Mouse (Mus musculus) hindbrain, embryonic 16.5 days (tissue): ENCODE measurements around the gene Micall2. TPM values are rescaled to one million over a fixed set of nuclear protein-coding genes. Genes with fewer than 3 reads are reported as not detected.
A peak's percentile ranks its signal among the peaks of the same experiment; 100 is the strongest.

Experiments
- ATAC-seq: fragments of 200-750 bp; cut with Nextera tagmentation; 2 replicates; pipeline ENCODE4 v1.8.0; 2017; ENCODE audit warnings: moderate TSS enrichment, moderate library complexity
- H3K27ac ChIP-seq: fragments of 300-500 bp; sonication (generic); 2 replicates; pipeline ENCODE4 v1.5.1; 2014; ENCODE audit warnings: low read depth, mild to moderate bottlenecking, control low read depth, low read length, moderate library complexity
- H3K27me3 ChIP-seq: fragments of 300-500 bp; sonication (generic); replicated peaks from 2 replicates; pipeline ENCODE4 v1.6.1; 2014; ENCODE audit warnings: low read length; ENCODE audit not compliant: control insufficient read depth, insufficient read depth
- H3K36me3 ChIP-seq: fragments of 300-500 bp; sonication (generic); 2 replicates; pipeline ENCODE4 v1.6.1; 2014; ENCODE audit warnings: mild to moderate bottlenecking, low read length, moderate library complexity, mixed read lengths; ENCODE audit not compliant: control insufficient read depth, insufficient read depth
- H3K4me1 ChIP-seq: fragments of 300-500 bp; sonication (generic); 2 replicates; pipeline ENCODE4 v1.6.1; 2014; ENCODE audit warnings: low read depth, low read length; ENCODE audit not compliant: control insufficient read depth, insufficient read depth
- H3K4me2 ChIP-seq: fragments of 300-500 bp; sonication (generic); 2 replicates; pipeline ENCODE4 v1.6.1; 2014; ENCODE audit warnings: mild to moderate bottlenecking, low read length, control low read depth, moderate library complexity
- H3K4me3 ChIP-seq: fragments of 300-500 bp; sonication (generic); 2 replicates; pipeline ENCODE4 v1.5.1; 2014; ENCODE audit warnings: mild to moderate bottlenecking, low read length, control low read depth, moderate library complexity
- H3K9ac ChIP-seq: fragments of 300-500 bp; sonication (generic); 2 replicates; pipeline ENCODE4 v1.6.1; 2014; ENCODE audit warnings: low read depth, mild to moderate bottlenecking, control low read depth, low read length, moderate library complexity
- H3K9me3 ChIP-seq: fragments of 300-500 bp; sonication (generic); 2 replicates; pipeline ENCODE4 v1.6.1; 2014; ENCODE audit warnings: mild to moderate bottlenecking, low read length, moderate library complexity; ENCODE audit not compliant: control insufficient read depth
- WGBS: fragments of 180-500 bp; shearing (Covaris S2); extraction: QIAGEN DNeasy Blood & Tissue Kit; methylation state at CpG from one replicate; pipeline ENCODE4 v1.1.7; 2014; 5-methylcytosine and 5-hydroxymethylcytosine counted together
- polyA plus RNA-seq: library from polyadenylated mRNA; unstranded; fragments of >200 nt; fragmentation: Nextera tagmentation; extraction: Ambion mirVana; gene quantifications from 2 replicates; pipeline ENCODE4 v1.2.1, GENCODE M21; 2015

Micall2 gene
- 12.3 and 12.9 TPM in 2 replicates for polyA plus RNA-seq

- Histone ChIP-seq H3K27ac (peak within 1 kb of the TSS; percentile 33; the same call in 1 of the 2 replicates), H3K27me3 (no peaks in the 10 kb centered on the region), H3K4me3 (peak within 1 kb of the TSS; percentile 61), H3K9me3 (no peaks in the 10 kb centered on the region), H3K4me2 (peak within 1 kb of the TSS; percentile 81), H3K9ac (peak within 1 kb of the TSS; percentile 70), H3K4me1 (peaks cover 27% of the 10 kb centered on the region), H3K36me3 (no peaks in the 10 kb centered on the region)
- WGBS: 8% methylated on average over 39 of the region's 50 CpGs
- peak; percentile 97 for ATAC-seq
These were observed at the start of gene Micall2 for GRCm38 (mm10) chr5:139735677-139736503. Gene Micall2, minus strand, starts transcription at chr5:139736336.

GRCm38 (mm10) chr5:139781406-139781805, 45.3 kb upstream of the Micall2 start:
- WGBS: 82% methylated on average over 8 of the region's 8 CpGs
- Histone ChIP-seq H3K4me2 (no peak overlapping the region), H3K27ac (no peak overlapping the region), H3K27me3 (no peaks in the 10 kb centered on the region), H3K4me3 (no peak overlapping the region), H3K9me3 (no peaks in the 10 kb centered on the region), H3K9ac (no peak overlapping the region), H3K4me1 (no peaks in the 10 kb centered on the region), H3K36me3 (no peaks in the 10 kb centered on the region)
- no peak for ATAC-seq

GRCm38 (mm10) chr5:139776966-139777365, 40.8 kb upstream of the Micall2 start:
- WGBS: 83% methylated on average over 5 of the region's 5 CpGs
- H3K27me3 ChIP-seq: no peaks in the 10 kb centered on the region
- ATAC-seq: no peak

GRCm38 (mm10) chr5:139775216-139775926, 39.2 kb upstream of the Micall2 start, which contains the start of gene Ints1:
Gene Ints1, minus strand, starts transcription at chr5:139775674.
- peak within 1 kb of the TSS; percentile 2; the same call in 1 of the 2 replicates for H3K27ac ChIP-seq
- WGBS: under 1% methylated on average over 53 of the region's 55 CpGs
- no peaks in the 10 kb centered on the region for H3K27me3 ChIP-seq
- peak within 1 kb of the TSS; percentile 76 for H3K9ac ChIP-seq
- peak within 1 kb of the TSS; percentile 72 for H3K4me3 ChIP-seq
- peaks cover 9% of the 10 kb centered on the region for H3K4me1 ChIP-seq
- H3K4me2 ChIP-seq: peak within 1 kb of the TSS; percentile 97
- ATAC-seq: peak; percentile 95
- H3K36me3 ChIP-seq: peaks cover 29% of the 10 kb centered on the region
- no peaks in the 10 kb centered on the region for H3K9me3 ChIP-seq

More at GRCm38 (mm10) chr5:139776966-139777365, 40.8 kb upstream of the Micall2 start:
- Histone ChIP-seq H3K27ac (no peak overlapping the region), H3K4me2 (no peak overlapping the region), H3K9ac (no peak overlapping the region), H3K4me1 (peaks cover 9% of the 10 kb centered on the region), H3K36me3 (peaks cover 13% of the 10 kb centered on the region), H3K9me3 (no peaks in the 10 kb centered on the region), H3K4me3 (no peak overlapping the region)

GRCm38 (mm10) chr5:139768216-139768615, 32.1 kb upstream of the Micall2 start:
- no peaks in the 10 kb centered on the region for H3K4me1 ChIP-seq
- H3K9me3 ChIP-seq: no peaks in the 10 kb centered on the region
- no peak overlapping the region for H3K27ac ChIP-seq
- no peaks in the 10 kb centered on the region for H3K27me3 ChIP-seq
- H3K9ac ChIP-seq: no peak overlapping the region
- H3K4me3 ChIP-seq: no peak overlapping the region
- H3K4me2 ChIP-seq: no peak overlapping the region
- WGBS: 97% methylated on average over 8 of the region's 8 CpGs
- no peak for ATAC-seq
- peaks cover 78% of the 10 kb centered on the region for H3K36me3 ChIP-seq

GRCm38 (mm10) chr5:139764296-139764695, 28.2 kb upstream of the Micall2 start:
- no peaks in the 10 kb centered on the region for H3K27me3 ChIP-seq
- H3K9me3 ChIP-seq: no peaks in the 10 kb centered on the region
- no peaks in the 10 kb centered on the region for H3K4me1 ChIP-seq
- WGBS: 74% methylated on average over 11 of the region's 11 CpGs
- H3K27ac ChIP-seq: no peak overlapping the region
- H3K4me3 ChIP-seq: no peak overlapping the region
- ATAC-seq: no peak; the same call in 1 of the 2 replicates
- peaks cover 76% of the 10 kb centered on the region for H3K36me3 ChIP-seq
- H3K4me2 ChIP-seq: no peak overlapping the region
- H3K9ac ChIP-seq: no peak overlapping the region

GRCm38 (mm10) chr5:139758096-139758495, 22.0 kb upstream of the Micall2 start:
- WGBS: 89% methylated on average over 16 of the region's 16 CpGs
- H3K4me2 ChIP-seq: no peak overlapping the region
- H3K9ac ChIP-seq: no peak overlapping the region
- H3K4me1 ChIP-seq: no peaks in the 10 kb centered on the region
- no peak overlapping the region for H3K27ac ChIP-seq
- ATAC-seq: no peak
- no peaks in the 10 kb centered on the region for H3K9me3 ChIP-seq
- H3K27me3 ChIP-seq: no peaks in the 10 kb centered on the region
- H3K36me3 ChIP-seq: peaks cover 62% of the 10 kb centered on the region
- H3K4me3 ChIP-seq: no peak overlapping the region

GRCm38 (mm10) chr5:139756586-139756985, 20.4 kb upstream of the Micall2 start:
- H3K4me2 ChIP-seq: no peak overlapping the region
- no peak overlapping the region for H3K4me3 ChIP-seq
- H3K4me1 ChIP-seq: no peaks in the 10 kb centered on the region
- H3K36me3 ChIP-seq: peaks cover 58% of the 10 kb centered on the region
- no peak for ATAC-seq
- H3K27ac ChIP-seq: no peak overlapping the region
- WGBS: 83% methylated on average over 2 of the region's 2 CpGs
- no peaks in the 10 kb centered on the region for H3K27me3 ChIP-seq
- H3K9ac ChIP-seq: no peak overlapping the region
- H3K9me3 ChIP-seq: no peaks in the 10 kb centered on the region

- Histone ChIP-seq H3K27ac (no peak overlapping the region), H3K4me2 (no peak overlapping the region), H3K9me3 (no peaks in the 10 kb centered on the region), H3K9ac (no peak overlapping the region), H3K4me3 (no peak overlapping the region), H3K27me3 (no peaks in the 10 kb centered on the region), H3K36me3 (peaks cover 58% of the 10 kb centered on the region), H3K4me1 (no peaks in the 10 kb centered on the region)
- 95% methylated on average over 12 of the region's 12 CpGs for WGBS
- ATAC-seq: no peak
These were observed 20.0 kb upstream of the Micall2 start for GRCm38 (mm10) chr5:139756135-139756534.
